Mouse (Mus musculus) myocyte (in vitro differentiated cells): ENCODE results near the gene Snhg11.

ENCODE experiments used
- E2F4 ChIP-seq: IDR thresholded peaks from one replicate; pipeline ENCODE4 v1.6.1; 2011; ENCODE audit warnings: mild to moderate bottlenecking, control low read depth, moderate library complexity; ENCODE audit not compliant: insufficient read depth
- MAX ChIP-seq: IDR thresholded peaks from one replicate; pipeline ENCODE4 v1.6.1; 2011; ENCODE audit warnings: low read depth, mild to moderate bottlenecking, control low read depth
- MYOD1 ChIP-seq, 3 experiments: IDR thresholded peaks; one replicate each; pipeline ENCODE4 v1.6.1; 2011; ENCODE audit warnings: control low read depth in 2 of 3, low read depth in 2 of 3, mild to moderate bottlenecking in 2 of 3, moderate library complexity in 1 of 3; ENCODE audit not compliant: insufficient read length in 2 of 3, control insufficient read depth in 1 of 3
- POLR2A ChIP-seq: IDR thresholded peaks from one replicate; pipeline ENCODE4 v1.6.1; 2011; ENCODE audit warnings: low read depth, mild to moderate bottlenecking, control low read depth, moderate library complexity; ENCODE audit not compliant: insufficient read length
- USF1 ChIP-seq: IDR thresholded peaks from one replicate; pipeline ENCODE4 v1.6.1; 2011; ENCODE audit warnings: low read depth, mild to moderate bottlenecking, control low read depth, moderate library complexity

GRCm38 (mm10) chr2:158402915-158403314, 27.5 kb downstream of the Snhg11 start:
- TF ChIP-seq POLR2A (no peak), MYOD1 (IDR thresholded peaks at IDR 0.05; ENCODE audit: control insufficient read depth in 1 of 3, insufficient read length in 2 of 3, low read depth in 2 of 3) (no peak), E2F4 (no peak), MAX (no peak), USF1 (no peak)
